Mouse (Mus musculus) E14TG2a.4 (cell line): ENCODE data around the gene Fermt3.

Source experiments
- H3K27me3 ChIP-seq: 2 replicates; pipeline ENCODE4 v1.6.1; 2014; ENCODE audit warnings: low read length, control low read depth; ENCODE audit not compliant: insufficient read depth
- H3K36me3 ChIP-seq: 2 replicates; pipeline ENCODE4 v1.6.1; 2014; ENCODE audit warnings: low read length, control low read depth; ENCODE audit not compliant: insufficient read depth
- H3K4me1 ChIP-seq: replicated peaks from 2 replicates; pipeline ENCODE4 v1.6.1; 2014; ENCODE audit warnings: low read depth, low read length, control low read depth
- H3K4me3 ChIP-seq: replicated peaks from 2 replicates; pipeline ENCODE4 v1.5.1; 2014; ENCODE audit warnings: mild to moderate bottlenecking, low read length
- H3K9me3 ChIP-seq: 2 replicates; pipeline ENCODE4 v1.6.1; 2014; ENCODE audit warnings: low read length, control low read depth
- CTCF ChIP-seq: conservative IDR thresholded peaks from 2 replicates; pipeline ENCODE4 v1.5.1; 2014; ENCODE audit warnings: low read length
- NANOG ChIP-seq: IDR thresholded peaks from 2 replicates; pipeline ENCODE4 v1.6.1; 2014; ENCODE audit warnings: borderline replicate concordance, low read length, mixed read lengths
- POU5F1 ChIP-seq: IDR thresholded peaks from 2 replicates; pipeline ENCODE4 v1.6.1; 2014; ENCODE audit warnings: low read length, borderline replicate concordance

The Fermt3 gene

GRCm38 (mm10) chr19:7019191-7019590 is at the start of gene Fermt3:
Gene Fermt3, minus strand, starts transcription at chr19:7019469.
- Histone ChIP-seq H3K4me1 (peaks cover 23% of the 10 kb centered on the region), H3K36me3 (peaks cover 79% of the 10 kb centered on the region), H3K9me3 (peaks cover 23% of the 10 kb centered on the region), H3K4me3 (no peak within 1 kb of the TSS), H3K27me3 (no peaks in the 10 kb centered on the region)
- TF ChIP-seq POU5F1 (no peak), CTCF (no peak), NANOG (no peak)

DNA sequence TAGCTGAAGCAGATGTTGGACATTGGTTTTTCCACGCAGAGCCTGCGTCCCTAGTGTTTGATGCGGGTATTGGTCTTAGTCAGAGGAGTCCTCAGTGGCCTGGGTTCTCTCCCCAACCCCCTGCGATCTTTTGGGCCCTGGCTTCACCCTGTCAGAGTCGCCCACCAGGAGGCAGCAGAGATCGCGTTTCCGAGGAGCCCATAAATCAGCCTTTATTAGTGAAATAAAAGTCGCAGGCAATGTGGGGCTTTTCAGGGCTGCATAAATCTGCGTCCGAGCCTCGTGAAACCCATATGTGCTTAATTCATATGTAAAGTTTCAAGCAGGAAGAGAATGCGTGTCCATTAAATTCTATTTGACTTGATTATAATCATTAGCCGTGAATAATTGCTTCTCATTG is 48.9 kb upstream of the Fermt3 start:
- H3K9me3 ChIP-seq = no peaks in the 10 kb centered on the region
- TF ChIP-seq POU5F1 (no peak), NANOG (no peak), CTCF (peak; percentile 79)
- no peaks in the 10 kb centered on the region for H3K36me3 ChIP-seq
- H3K27me3 ChIP-seq = peaks cover 65% of the 10 kb centered on the region
- H3K4me1 ChIP-seq = peaks cover 74% of the 10 kb centered on the region
- peak overlapping the region; percentile 53; the same call in 1 of the 2 replicates for H3K4me3 ChIP-seq

DNA sequence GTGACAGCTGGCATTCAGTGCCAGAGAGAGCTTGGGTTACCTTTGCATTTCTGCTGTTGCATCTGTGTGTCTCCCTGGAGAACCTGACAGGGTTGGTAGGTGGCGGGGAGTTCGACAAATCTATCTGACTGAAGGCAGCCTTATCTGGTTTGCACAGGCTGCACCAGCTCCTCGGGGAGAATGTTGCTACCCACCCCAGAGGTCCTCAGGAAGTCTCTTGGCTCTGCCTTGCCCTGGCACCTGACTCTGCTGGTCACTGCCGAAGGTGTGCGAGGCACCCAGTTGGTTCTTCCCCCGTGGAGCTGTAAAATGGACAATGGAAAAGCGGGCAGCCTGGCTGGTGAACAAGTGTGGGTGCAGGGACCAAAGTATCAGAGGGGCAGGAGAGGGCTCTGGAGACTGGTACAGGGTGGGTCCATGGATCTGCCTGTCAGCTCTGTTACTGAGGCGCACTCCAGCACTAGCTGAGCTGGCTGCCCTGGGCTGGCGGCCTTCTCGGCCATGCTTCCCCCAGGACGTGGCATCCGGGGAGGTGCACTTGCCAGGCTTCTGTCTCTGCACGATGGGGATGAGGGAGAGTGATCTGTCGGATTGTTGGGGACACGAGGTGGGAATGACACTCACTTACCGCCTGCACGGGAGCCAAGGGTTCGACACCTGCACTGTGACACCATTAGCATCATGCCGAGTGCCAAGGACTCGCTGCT is 48.2 kb upstream of the Fermt3 start:
- peaks cover 80% of the 10 kb centered on the region for H3K4me1 ChIP-seq
- TF ChIP-seq POU5F1 (no peak), NANOG (no peak), CTCF (no peak)
- no peaks in the 10 kb centered on the region for H3K9me3 ChIP-seq
- H3K27me3 ChIP-seq = peaks cover 65% of the 10 kb centered on the region
- no peaks in the 10 kb centered on the region for H3K36me3 ChIP-seq
- H3K4me3 ChIP-seq = peak overlapping the region; percentile 53

DNA sequence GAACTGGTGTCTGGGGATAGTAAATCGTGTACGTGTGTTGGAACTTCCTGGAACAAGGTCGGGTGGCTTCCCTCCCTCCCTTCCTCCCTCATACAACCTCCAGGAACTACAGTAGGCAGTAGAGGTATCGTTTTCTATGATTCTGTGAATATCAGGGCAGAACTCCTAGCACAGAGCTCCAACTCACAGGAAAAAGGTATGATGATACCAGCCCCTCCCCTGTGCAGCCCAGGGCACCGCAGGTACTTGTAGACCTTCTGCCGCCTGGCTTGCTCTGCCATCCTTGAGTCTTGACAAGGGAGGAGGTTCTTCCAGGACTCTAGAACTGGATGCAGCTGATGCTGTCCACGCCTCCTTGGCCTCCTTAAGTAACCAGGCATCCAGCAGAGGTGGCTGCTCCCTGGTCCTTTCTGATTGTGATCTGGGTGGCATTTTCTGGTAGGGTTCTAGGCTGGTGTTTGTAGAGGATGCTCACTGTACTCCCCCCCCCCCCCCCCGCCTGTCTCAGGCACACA is 47.6 kb upstream of the Fermt3 start:
- no peak for TF ChIP-seq POU5F1
- TF ChIP-seq NANOG = no peak
- no peak for TF ChIP-seq CTCF
- Histone ChIP-seq H3K4me3 (peak overlapping the region; percentile 57; the same call in 1 of the 2 replicates), H3K36me3 (no peaks in the 10 kb centered on the region), H3K27me3 (peaks cover 61% of the 10 kb centered on the region), H3K9me3 (no peaks in the 10 kb centered on the region), H3K4me1 (peaks cover 75% of the 10 kb centered on the region)

DNA sequence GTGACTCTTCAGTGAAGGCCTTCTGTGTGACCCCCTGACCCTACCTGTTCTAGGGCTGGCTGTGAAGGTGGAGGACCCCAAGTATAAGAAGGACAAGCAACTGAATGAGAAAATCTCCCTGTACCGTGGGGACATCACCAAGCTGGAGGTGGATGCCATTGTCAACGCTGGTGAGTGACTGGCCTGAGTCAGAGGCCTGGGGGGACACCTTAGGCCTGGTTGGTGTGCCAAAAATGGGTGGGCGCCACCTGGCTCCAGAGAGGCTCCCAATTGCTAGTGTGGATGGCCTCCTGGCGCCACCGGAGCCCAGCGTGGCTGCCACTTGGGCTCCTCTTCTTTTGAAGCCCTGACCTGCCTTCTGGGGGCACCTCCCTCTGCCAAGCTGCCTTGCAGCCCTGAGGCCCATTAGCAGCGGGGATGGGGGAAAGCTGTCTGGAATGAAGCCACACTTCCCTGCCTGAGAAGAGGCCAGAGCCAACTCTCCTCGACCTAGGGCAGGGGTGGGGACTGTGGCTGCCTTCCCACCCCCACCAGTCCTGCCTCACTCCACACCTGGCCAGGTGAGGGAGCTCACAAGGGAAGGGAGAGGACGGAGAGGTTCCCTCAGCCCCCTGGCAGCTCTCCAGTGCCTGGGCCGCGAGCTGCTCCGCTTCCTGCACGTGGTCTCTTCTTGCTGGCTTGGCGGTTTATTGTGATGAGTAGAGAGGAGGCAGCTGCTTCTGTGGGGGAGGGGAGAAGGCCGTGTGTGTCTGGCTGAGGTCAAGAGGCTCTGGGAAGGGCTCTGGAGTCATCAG is 47.0 kb upstream of the Fermt3 start:
- H3K27me3 ChIP-seq = peaks cover 54% of the 10 kb centered on the region
- H3K9me3 ChIP-seq = no peaks in the 10 kb centered on the region
- H3K36me3 ChIP-seq = no peaks in the 10 kb centered on the region
- peaks cover 76% of the 10 kb centered on the region for H3K4me1 ChIP-seq
- TF ChIP-seq POU5F1 (no peak), NANOG (no peak), CTCF (no peak)
- H3K4me3 ChIP-seq = peak overlapping the region; percentile 57

DNA sequence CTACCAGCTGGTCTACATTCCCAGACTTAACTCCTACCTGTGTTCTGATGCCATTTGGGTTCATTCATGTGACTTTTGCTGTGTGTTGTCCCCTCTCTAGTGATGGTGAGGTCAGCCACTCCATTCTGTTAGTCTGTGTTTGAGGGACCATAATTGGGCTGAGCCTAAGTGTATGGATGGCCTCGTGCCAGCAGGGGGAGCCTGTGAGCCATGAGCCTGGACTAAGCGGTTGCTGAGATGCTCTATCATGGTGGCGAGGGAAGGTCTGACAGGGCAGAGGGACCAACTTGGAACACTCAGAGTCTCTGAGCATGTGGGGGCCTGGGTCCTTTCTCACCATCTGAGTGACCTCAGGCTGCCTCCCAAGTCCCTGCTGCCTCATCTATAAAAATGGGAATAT is 45.3 kb upstream of the Fermt3 start:
- peaks cover 64% of the 10 kb centered on the region for H3K4me1 ChIP-seq
- H3K9me3 ChIP-seq = no peaks in the 10 kb centered on the region
- peaks cover 38% of the 10 kb centered on the region for H3K27me3 ChIP-seq
- no peak overlapping the region for H3K4me3 ChIP-seq
- TF ChIP-seq CTCF (peak; percentile 99), POU5F1 (no peak), NANOG (no peak)
- H3K36me3 ChIP-seq = 0 out of 2 replicates have a peak, but pooled peaks cover 6% of the 10 kb centered on the region

GRCm38 (mm10) chr19:7062916-7063315 is 43.6 kb upstream of the Fermt3 start:
- peaks cover 26% of the 10 kb centered on the region for H3K27me3 ChIP-seq
- 0 out of 2 replicates have a peak, but pooled peaks cover 6% of the 10 kb centered on the region for H3K36me3 ChIP-seq
- H3K4me3 ChIP-seq = no peak overlapping the region
- H3K9me3 ChIP-seq = no peaks in the 10 kb centered on the region
- TF ChIP-seq CTCF = no peak
- TF ChIP-seq POU5F1 = no peak
- TF ChIP-seq NANOG = no peak
- H3K4me1 ChIP-seq = peaks cover 69% of the 10 kb centered on the region

DNA sequence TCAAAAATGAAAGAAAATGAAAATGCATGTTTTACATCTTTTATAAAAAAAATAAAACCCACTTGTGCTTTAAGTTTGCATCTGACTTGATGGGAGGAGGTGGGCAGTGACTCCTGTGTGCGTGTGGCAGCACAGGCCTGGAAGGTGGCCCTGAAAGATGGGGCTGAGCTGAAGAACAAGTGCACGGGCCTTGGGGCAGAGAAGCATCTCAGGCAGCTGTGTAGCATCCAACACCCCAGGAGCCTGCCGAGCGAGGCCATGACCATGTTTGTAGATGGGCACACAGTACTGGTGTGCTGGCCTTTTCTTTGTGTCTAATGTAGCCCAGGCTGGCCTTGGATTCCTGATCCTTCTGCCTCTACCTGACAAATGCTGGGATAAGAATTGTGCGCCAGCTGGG is 42.8 kb upstream of the Fermt3 start:
- 0 out of 2 replicates have a peak, but pooled peaks cover 6% of the 10 kb centered on the region for H3K36me3 ChIP-seq
- no peak overlapping the region for H3K4me3 ChIP-seq
- peaks cover 21% of the 10 kb centered on the region for H3K27me3 ChIP-seq
- no peaks in the 10 kb centered on the region for H3K9me3 ChIP-seq
- H3K4me1 ChIP-seq = peaks cover 67% of the 10 kb centered on the region
- TF ChIP-seq NANOG = no peak
- no peak for TF ChIP-seq POU5F1
- no peak for TF ChIP-seq CTCF
